Mouse (Mus musculus): ENCODE measurements around the gene Cmpk1. TPM values are rescaled to one million over a fixed set of nuclear protein-coding genes. Genes with fewer than 3 reads are reported as not detected.

Gene Cmpk1
- total RNA-seq, 2 experiments from 2014 or later = 115 to 122 TPM

GRCm38 (mm10) chr4:114947852-114948481, 39.1 kb downstream of the Cmpk1 start:
- intact Hi-C loops (cut with DNase I) = loop anchor here (5.0 kb wide), 2 partner anchors 286 to 301 kb away; no protein-coding TSS in a partner anchor

GRCm38 (mm10) chr4:114947395-114947794, 39.6 kb downstream of the Cmpk1 start:
- intact Hi-C loops (cut with DNase I) = loop anchor here (5.0 kb wide), 2 partner anchors 285 to 300 kb away; no protein-coding TSS in a partner anchor
- peak; percentile 86 to 92 for DNase-seq (ENCODE audit: low spot score in 2 of 2)

More at GRCm38 (mm10) chr4:114947852-114948481, 39.1 kb downstream of the Cmpk1 start:
- no peak for DNase-seq (ENCODE audit: low spot score in 2 of 2)

GRCm38 (mm10) chr4:114946416-114946815, 40.6 kb downstream of the Cmpk1 start:
- intact Hi-C loops (cut with DNase I) = loop anchor here (5.0 kb wide), 2 partner anchors 284 to 299 kb away; no protein-coding TSS in a partner anchor
- no peak for DNase-seq (ENCODE audit: low spot score in 2 of 2)

- no peak for DNase-seq (ENCODE audit: low spot score in 2 of 2)
- intact Hi-C loops (cut with DNase I) = loop anchor here (5.0 kb wide), 2 partner anchors 283 to 298 kb away; no protein-coding TSS in a partner anchor
These were observed 42.0 kb downstream of the Cmpk1 start for GRCm38 (mm10) chr4:114945021-114945420.

- intact Hi-C loops (cut with DNase I) = no loop called here
- DNase-seq (ENCODE audit: low spot score in 2 of 2) = no peak
These were observed 44.5 kb downstream of the Cmpk1 start for GRCm38 (mm10) chr4:114942583-114942982.

- intact Hi-C loops (cut with DNase I) = no loop called here
- DNase-seq (ENCODE audit: low spot score in 2 of 2) = no peak
These were observed 44.9 kb downstream of the Cmpk1 start for GRCm38 (mm10) chr4:114942112-114942511.

GRCm38 (mm10) chr4:114941311-114941710, 45.7 kb downstream of the Cmpk1 start:
- DNase-seq (ENCODE audit: low spot score in 2 of 2) = no peak
- intact Hi-C loops (cut with DNase I) = no loop called here

GRCm38 (mm10) chr4:114938248-114938647, 48.8 kb downstream of the Cmpk1 start:
- DNase-seq (ENCODE audit: low spot score in 2 of 2) = no peak
- intact Hi-C loops (cut with DNase I) = no loop called here

GRCm38 (mm10) chr4:114937459-114938047, 49.5 kb downstream of the Cmpk1 start:
- intact Hi-C loops (cut with DNase I) = no loop called here
- DNase-seq (ENCODE audit: low spot score in 2 of 2) = no peak

GRCm38 (mm10) chr4:114934188-114934587, 52.9 kb downstream of the Cmpk1 start:
- intact Hi-C loops (cut with DNase I) = no loop called here

GRCm38 (mm10) chr4:114932747-114933146, 54.3 kb downstream of the Cmpk1 start:
- no peak for DNase-seq (ENCODE audit: low spot score in 2 of 2)
- intact Hi-C loops (cut with DNase I) = no loop called here

More at GRCm38 (mm10) chr4:114934188-114934587, 52.9 kb downstream of the Cmpk1 start:
- DNase-seq (ENCODE audit: low spot score in 2 of 2) = no peak

- no peak for DNase-seq (ENCODE audit: low spot score in 2 of 2)
- intact Hi-C loops (cut with DNase I) = no loop called here
These were observed 57.9 kb downstream of the Cmpk1 start for GRCm38 (mm10) chr4:114929155-114929554.

GRCm38 (mm10) chr4:114925917-114926312, 61.1 kb downstream of the Cmpk1 start, which contains the start of gene Foxe3:
Gene Foxe3, minus strand, starts transcription at chr4:114926013.
- DNase-seq (ENCODE audit: low spot score in 2 of 2) = no peak
- intact Hi-C loops (cut with DNase I) = no loop called here

- intact Hi-C loops (cut with DNase I) = no loop called here
- DNase-seq (ENCODE audit: low spot score in 2 of 2) = no peak
These were observed 61.8 kb downstream of the Cmpk1 start for GRCm38 (mm10) chr4:114924971-114925916.

GRCm38 (mm10) chr4:114917091-114917490, 70.0 kb downstream of the Cmpk1 start:
- no peak for DNase-seq (ENCODE audit: low spot score in 2 of 2)
- intact Hi-C loops (cut with DNase I) = loop anchor here (10.0 kb wide), 1 partner anchor 1018 kb away; the partner anchor contains the start of gene Dmbx1

- intact Hi-C loops (cut with DNase I) = loop anchor here (10.0 kb wide), 1 partner anchor 1019 kb away; the partner anchor contains the start of gene Dmbx1
- DNase-seq (ENCODE audit: low spot score in 2 of 2) = no peak
These were observed 71.0 kb downstream of the Cmpk1 start for GRCm38 (mm10) chr4:114916056-114916455.

- intact Hi-C loops (cut with DNase I) = loop anchor here (5.0 to 10.0 kb wide), 3 partner anchors 246 to 1021 kb away; partner anchors contain the start of gene Dmbx1
- DNase-seq (ENCODE audit: low spot score in 2 of 2) = peak; percentile 52 to 58
These were observed 73.5 kb downstream of the Cmpk1 start for GRCm38 (mm10) chr4:114913594-114913962.

- intact Hi-C loops (cut with DNase I) = loop anchor here (5.0 to 10.0 kb wide), 3 partner anchors 246 to 1022 kb away; partner anchors contain the start of gene Dmbx1
- DNase-seq (ENCODE audit: low spot score in 2 of 2) = no peak
These were observed 74.1 kb downstream of the Cmpk1 start for GRCm38 (mm10) chr4:114912705-114913593.

Data from left cerebral cortex, postnatal 14 days (tissue).